Mouse (Mus musculus) neural tube, embryonic 15.5 days (tissue): Measurements from ENCODE around the gene Wdr63. TPM values are rescaled to one million over a fixed set of nuclear protein-coding genes. Genes with fewer than 3 reads are reported as not detected.
"Not testable (repeated sequence)": the region's sequence is repeated elsewhere in the genome, so short reads cannot be mapped to it uniquely, and the experiment has no call there.

ENCODE experiments used
- ATAC-seq: fragments of 200-750 bp; cut with Nextera tagmentation; 2 replicates; pipeline ENCODE4 v1.8.0; 2017; ENCODE audit warnings: mild to moderate bottlenecking, moderate TSS enrichment, moderate library complexity; ENCODE audit not compliant: low FRiP score
- H3K27ac ChIP-seq: fragments of 300-500 bp; sonication (generic); replicated peaks from 2 replicates; pipeline ENCODE4 v1.5.1; 2015; ENCODE audit warnings: mild to moderate bottlenecking, inconsistent platforms
- H3K27me3 ChIP-seq: fragments of 300-500 bp; sonication (generic); replicated peaks from 2 replicates; pipeline ENCODE4 v1.6.1; 2015; ENCODE audit warnings: inconsistent platforms
- H3K36me3 ChIP-seq: fragments of 300-500 bp; sonication (generic); 2 replicates; pipeline ENCODE4 v1.6.1; 2015; ENCODE audit warnings: inconsistent platforms
- H3K4me1 ChIP-seq: fragments of 300-500 bp; sonication (generic); 2 replicates; pipeline ENCODE4 v1.6.1; 2015; ENCODE audit warnings: inconsistent platforms
- H3K4me2 ChIP-seq: fragments of 300-500 bp; sonication (generic); 2 replicates; pipeline ENCODE4 v1.6.1; 2015; ENCODE audit warnings: inconsistent platforms, mild to moderate bottlenecking, moderate library complexity
- H3K4me3 ChIP-seq: fragments of 300-500 bp; sonication (generic); replicated peaks from 2 replicates; pipeline ENCODE4 v1.5.1; 2015; ENCODE audit warnings: mild to moderate bottlenecking, inconsistent platforms
- H3K9ac ChIP-seq: fragments of 300-500 bp; sonication (generic); replicated peaks from 2 replicates; pipeline ENCODE4 v1.6.1; 2015; ENCODE audit warnings: mild to moderate bottlenecking, inconsistent platforms
- H3K9me3 ChIP-seq: fragments of 300-500 bp; sonication (generic); replicated peaks from 2 replicates; pipeline ENCODE4 v1.6.1; 2016; ENCODE audit warnings: inconsistent platforms
- WGBS: fragments of 180-500 bp; shearing (Covaris S2); methylation state at CpG from one replicate; pipeline ENCODE4 v1.1.7; 2015; ENCODE audit warnings: mixed read lengths; 5-methylcytosine and 5-hydroxymethylcytosine counted together
- polyA plus RNA-seq: library from polyadenylated mRNA; unstranded; fragments of >200 nt; fragmentation: Nextera tagmentation; extraction: Ambion mirVana; gene quantifications from 2 replicates; pipeline ENCODE4 v1.2.1, GENCODE M21; 2015

Gene Wdr63
- polyA plus RNA-seq, 1 experiment from 2014 or later = 0.40 TPM

- Histone ChIP-seq H3K36me3 (no peaks in the 10 kb centered on the region), H3K27me3 (no peaks in the 10 kb centered on the region), H3K4me1 (no peaks in the 10 kb centered on the region), H3K4me3 (no peak overlapping the region), H3K9me3 (no peaks in the 10 kb centered on the region), H3K27ac (no peak overlapping the region), H3K4me2 (no peak overlapping the region), H3K9ac (no peak overlapping the region)
- 94% methylated on average over 9 of the region's 9 CpGs for WGBS
- ATAC-seq = no peak
These were observed 85.7 kb downstream of the Wdr63 start for GRCm38 (mm10) chr3:146022232-146022631.

- H3K9ac ChIP-seq = no peak overlapping the region
- H3K27ac ChIP-seq = no peak overlapping the region
- H3K9me3 ChIP-seq = no peaks in the 10 kb centered on the region
- no peaks in the 10 kb centered on the region for H3K27me3 ChIP-seq
- 36% methylated on average over 9 of the region's 9 CpGs for WGBS
- no peak for ATAC-seq
- H3K4me2 ChIP-seq = no peak overlapping the region
- peaks cover 5% of the 10 kb centered on the region; the same call in 1 of the 2 replicates for H3K36me3 ChIP-seq
- no peak overlapping the region for H3K4me3 ChIP-seq
- H3K4me1 ChIP-seq = no peaks in the 10 kb centered on the region
These were observed 90.4 kb downstream of the Wdr63 start for GRCm38 (mm10) chr3:146017521-146017920.

- Histone ChIP-seq H3K9ac (no peak overlapping the region), H3K36me3 (peaks cover 5% of the 10 kb centered on the region; the same call in 1 of the 2 replicates), H3K27me3 (no peaks in the 10 kb centered on the region), H3K4me3 (no peak overlapping the region), H3K4me1 (no peaks in the 10 kb centered on the region), H3K4me2 (no peak overlapping the region), H3K9me3 (no peaks in the 10 kb centered on the region), H3K27ac (no peak overlapping the region)
- 88% methylated on average over 13 of the region's 13 CpGs for WGBS
- no peak for ATAC-seq
These were observed 91.0 kb downstream of the Wdr63 start for GRCm38 (mm10) chr3:146016979-146017378.

GRCm38 (mm10) chr3:146014321-146014720 lies 93.6 kb downstream of the Wdr63 start:
- Histone ChIP-seq H3K27ac (no peak overlapping the region), H3K4me1 (no peaks in the 10 kb centered on the region), H3K9me3 (no peaks in the 10 kb centered on the region), H3K9ac (no peak overlapping the region), H3K36me3 (peaks cover 5% of the 10 kb centered on the region; the same call in 1 of the 2 replicates), H3K27me3 (no peaks in the 10 kb centered on the region), H3K4me2 (no peak overlapping the region), H3K4me3 (no peak overlapping the region)
- ATAC-seq = no peak
- 93% methylated on average over 12 of the region's 12 CpGs for WGBS

- Histone ChIP-seq H3K27ac (no peak overlapping the region), H3K4me1 (no peaks in the 10 kb centered on the region), H3K9me3 (no peaks in the 10 kb centered on the region), H3K36me3 (peaks cover 5% of the 10 kb centered on the region; the same call in 1 of the 2 replicates), H3K27me3 (no peaks in the 10 kb centered on the region), H3K4me3 (no peak overlapping the region), H3K9ac (no peak overlapping the region), H3K4me2 (no peak overlapping the region)
- WGBS = 91% methylated on average over 7 of the region's 7 CpGs
- no peak for ATAC-seq
These were observed 94.4 kb downstream of the Wdr63 start for GRCm38 (mm10) chr3:146013490-146013889.

- H3K4me1 ChIP-seq = no peaks in the 10 kb centered on the region
- H3K27ac ChIP-seq = no peak overlapping the region
- no peak overlapping the region for H3K9ac ChIP-seq
- peaks cover 5% of the 10 kb centered on the region; the same call in 1 of the 2 replicates for H3K36me3 ChIP-seq
- ATAC-seq = no peak
- H3K27me3 ChIP-seq = no peaks in the 10 kb centered on the region
- 77% methylated on average over 8 of the region's 8 CpGs for WGBS
- H3K4me2 ChIP-seq = no peak overlapping the region
- no peak overlapping the region for H3K4me3 ChIP-seq
- no peaks in the 10 kb centered on the region for H3K9me3 ChIP-seq
These were observed 96.2 kb downstream of the Wdr63 start for GRCm38 (mm10) chr3:146011544-146012218.

- H3K9ac ChIP-seq = no peak overlapping the region
- no peaks in the 10 kb centered on the region for H3K4me1 ChIP-seq
- H3K36me3 ChIP-seq = peaks cover 5% of the 10 kb centered on the region; the same call in 1 of the 2 replicates
- H3K27me3 ChIP-seq = no peaks in the 10 kb centered on the region
- H3K4me2 ChIP-seq = no peak overlapping the region
- no peak overlapping the region for H3K27ac ChIP-seq
- no peak overlapping the region for H3K4me3 ChIP-seq
- 82% methylated on average over 4 of the region's 4 CpGs for WGBS
- ATAC-seq = no peak
- no peaks in the 10 kb centered on the region for H3K9me3 ChIP-seq
These were observed 97.2 kb downstream of the Wdr63 start for GRCm38 (mm10) chr3:146010751-146011150.

GRCm38 (mm10) chr3:146009859-146010645 lies 97.9 kb downstream of the Wdr63 start:
- H3K4me2 ChIP-seq = no peak overlapping the region
- no peak overlapping the region for H3K9ac ChIP-seq
- H3K27me3 ChIP-seq = no peaks in the 10 kb centered on the region
- no peaks in the 10 kb centered on the region for H3K4me1 ChIP-seq
- H3K27ac ChIP-seq = no peak overlapping the region
- no peaks in the 10 kb centered on the region for H3K9me3 ChIP-seq
- peaks cover 5% of the 10 kb centered on the region; the same call in 1 of the 2 replicates for H3K36me3 ChIP-seq
- 67% methylated on average over 19 of the region's 20 CpGs for WGBS
- H3K4me3 ChIP-seq = no peak overlapping the region
- no peak for ATAC-seq

GRCm38 (mm10) chr3:146007872-146008271 lies 100.1 kb downstream of the Wdr63 start:
- Histone ChIP-seq H3K36me3 (no peaks in the 10 kb centered on the region), H3K9ac (no peak overlapping the region), H3K4me1 (no peaks in the 10 kb centered on the region), H3K4me3 (no peak overlapping the region), H3K9me3 (no peaks in the 10 kb centered on the region), H3K27ac (no peak overlapping the region), H3K4me2 (no peak overlapping the region), H3K27me3 (no peaks in the 10 kb centered on the region)
- 86% methylated on average over 6 of the region's 6 CpGs for WGBS
- no peak for ATAC-seq

GRCm38 (mm10) chr3:146004347-146005051 lies 103.4 kb downstream of the Wdr63 start:
- Histone ChIP-seq H3K27me3 (no peaks in the 10 kb centered on the region), H3K4me1 (no peaks in the 10 kb centered on the region), H3K36me3 (peaks cover 15% of the 10 kb centered on the region), H3K9me3 (no peaks in the 10 kb centered on the region), H3K4me3 (no peak overlapping the region), H3K9ac (no peak overlapping the region), H3K4me2 (no peak overlapping the region), H3K27ac (no peak overlapping the region)
- WGBS = 92% methylated on average over 14 of the region's 14 CpGs
- no peak for ATAC-seq

- H3K4me3 ChIP-seq, H3K4me1 ChIP-seq, H3K27ac ChIP-seq, H3K9me3 ChIP-seq, ATAC-seq, H3K9ac ChIP-seq, H3K4me2 ChIP-seq, H3K27me3 ChIP-seq: not testable (repeated sequence)
- WGBS = 88% methylated on average over 5 of the region's 5 CpGs
- H3K36me3 ChIP-seq = peaks cover 10% of the 10 kb centered on the region
These were observed 111.4 kb downstream of the Wdr63 start for GRCm38 (mm10) chr3:145996539-145996938.
